Mouse (Mus musculus): ENCODE measurements around the gene Olfr1441. TPM values are rescaled to one million over a fixed set of nuclear protein-coding genes. Genes with fewer than 3 reads are reported as not detected.

Gene Olfr1441
- polyA plus RNA-seq, 1 experiment, result not detected

Other genes starting within 250 kb of the Olfr1441 start
- not detected for gene Olfr1555-ps1, start 247.3 kb upstream of the Olfr1441 start, polyA plus RNA-seq (2012; fragmentation: generic; extraction: Trizol)
- gene Olfr1431, start 216.8 kb upstream of the Olfr1441 start, polyA plus RNA-seq (2012; fragmentation: generic; extraction: Trizol), result not detected
- gene Olfr1432, start 184.8 kb upstream of the Olfr1441 start, polyA plus RNA-seq (2012; fragmentation: generic; extraction: Trizol), result not detected
- not detected for gene Olfr262, start 175.8 kb upstream of the Olfr1441 start, polyA plus RNA-seq (2012; fragmentation: generic; extraction: Trizol)
- gene Olfr235, start 156.4 kb upstream of the Olfr1441 start, polyA plus RNA-seq (2012; fragmentation: generic; extraction: Trizol), result not detected
- not detected for gene Olfr1434, start 137.6 kb upstream of the Olfr1441 start, polyA plus RNA-seq (2012; fragmentation: generic; extraction: Trizol)
- not detected for gene Olfr1436, start 118.3 kb upstream of the Olfr1441 start, polyA plus RNA-seq (2012; fragmentation: generic; extraction: Trizol)
- not detected for gene Olfr1437, start 92.3 kb upstream of the Olfr1441 start, polyA plus RNA-seq (2012; fragmentation: generic; extraction: Trizol)
- gene Olfr1438-ps1, start 81.5 kb upstream of the Olfr1441 start, polyA plus RNA-seq (2012; fragmentation: generic; extraction: Trizol), result not detected
- gene Olfr1440, start 30.2 kb upstream of the Olfr1441 start, polyA plus RNA-seq (2012; fragmentation: generic; extraction: Trizol), result not detected
- gene Pfpl, start 10.5 kb downstream of the Olfr1441 start, polyA plus RNA-seq (2012; fragmentation: generic; extraction: Trizol), result not detected
- gene Mpeg1, start 43.3 kb downstream of the Olfr1441 start, polyA plus RNA-seq (2012; fragmentation: generic; extraction: Trizol), result 0.01 TPM
- 5.0 TPM for gene Dtx4, start 84.0 kb downstream of the Olfr1441 start, polyA plus RNA-seq (2012; fragmentation: generic; extraction: Trizol)
- 17.4 TPM for gene Fam111a, start 128.3 kb downstream of the Olfr1441 start, polyA plus RNA-seq (2012; fragmentation: generic; extraction: Trizol)
- not detected for gene Gm4952, start 182.5 kb downstream of the Olfr1441 start, polyA plus RNA-seq (2012; fragmentation: generic; extraction: Trizol)
- gene Glyat, start 215.9 kb downstream of the Olfr1441 start, polyA plus RNA-seq (2012; fragmentation: generic; extraction: Trizol), result 0.08 TPM